Mouse (Mus musculus): Measurements from ENCODE around the gene Dusp27. TPM values are rescaled to one million over a fixed set of nuclear protein-coding genes. Genes with fewer than 3 reads are reported as not detected.
A peak's percentile ranks its signal among the peaks of the same experiment; 100 is the strongest.

Gene Dusp27
- polyA plus RNA-seq, 1 experiment from 2014 or later, result 1.00 TPM

- no peaks in the 10 kb centered on the region for H3K27me3 ChIP-seq (replicated peaks)
- H3K4me3 ChIP-seq (replicated peaks), result no peak overlapping the region
- 0 out of 2 replicates have a peak, but pooled peaks cover 3% of the 10 kb centered on the region for H3K9me3 ChIP-seq (replicated peaks)
- no peak overlapping the region for H3K27ac ChIP-seq (replicated peaks)
- H3K9ac ChIP-seq (replicated peaks), result no peak overlapping the region
- no peak for ATAC-seq (ENCODE audit: low FRiP score)
- H3K36me3 ChIP-seq, result no peaks in the 10 kb centered on the region
- no peaks in the 10 kb centered on the region for H3K4me1 ChIP-seq
- WGBS, result 97% methylated on average over 3 of the region's 3 CpGs
- no peak overlapping the region for H3K4me2 ChIP-seq
Measured at GRCm38 (mm10) chr1:166094462-166094861, 33.3 kb downstream of the Dusp27 start.

- ATAC-seq (ENCODE audit: low FRiP score), result no peak
- Histone ChIP-seq H3K27ac (replicated peaks) (no peak overlapping the region), H3K36me3 (no peaks in the 10 kb centered on the region), H3K4me3 (replicated peaks) (no peak overlapping the region), H3K27me3 (replicated peaks) (no peaks in the 10 kb centered on the region), H3K9me3 (replicated peaks) (no peaks in the 10 kb centered on the region), H3K4me2 (no peak overlapping the region), H3K9ac (replicated peaks) (no peak overlapping the region), H3K4me1 (no peaks in the 10 kb centered on the region)
- WGBS, result 95% methylated on average over 2 of the region's 2 CpGs
Measured at GRCm38 (mm10) chr1:166090306-166090705, 37.4 kb downstream of the Dusp27 start.

- H3K9ac ChIP-seq (replicated peaks), result no peak overlapping the region
- WGBS, result 68% methylated on average over 4 of the region's 4 CpGs
- H3K9me3 ChIP-seq (replicated peaks), result no peaks in the 10 kb centered on the region
- H3K4me2 ChIP-seq, result no peak overlapping the region
- no peaks in the 10 kb centered on the region for H3K27me3 ChIP-seq (replicated peaks)
- H3K27ac ChIP-seq (replicated peaks), result no peak overlapping the region
- no peaks in the 10 kb centered on the region for H3K4me1 ChIP-seq
- ATAC-seq (ENCODE audit: low FRiP score), result no peak
- H3K4me3 ChIP-seq (replicated peaks), result no peak overlapping the region
- no peaks in the 10 kb centered on the region for H3K36me3 ChIP-seq
Measured at GRCm38 (mm10) chr1:166089739-166090138, 38.0 kb downstream of the Dusp27 start.

- H3K4me3 ChIP-seq (replicated peaks), result no peak overlapping the region
- H3K9me3 ChIP-seq (replicated peaks), result no peaks in the 10 kb centered on the region
- H3K4me2 ChIP-seq, result no peak overlapping the region
- no peaks in the 10 kb centered on the region for H3K36me3 ChIP-seq
- H3K27ac ChIP-seq (replicated peaks), result no peak overlapping the region
- no peak overlapping the region for H3K9ac ChIP-seq (replicated peaks)
- H3K27me3 ChIP-seq (replicated peaks), result no peaks in the 10 kb centered on the region
- ATAC-seq (ENCODE audit: low FRiP score), result no peak
- H3K4me1 ChIP-seq, result no peaks in the 10 kb centered on the region
- 78% methylated on average over 3 of the region's 3 CpGs for WGBS
Measured at GRCm38 (mm10) chr1:166089337-166089736, 38.4 kb downstream of the Dusp27 start.

GRCm38 (mm10) chr1:166088446-166089170 is 39.1 kb downstream of the Dusp27 start:
- Histone ChIP-seq H3K4me2 (peak overlapping the region; percentile 13; the same call in 1 of the 2 replicates), H3K27ac (replicated peaks) (no peak overlapping the region), H3K4me3 (replicated peaks) (no peak overlapping the region), H3K4me1 (no peaks in the 10 kb centered on the region), H3K9ac (replicated peaks) (no peak overlapping the region), H3K36me3 (no peaks in the 10 kb centered on the region), H3K9me3 (replicated peaks) (no peaks in the 10 kb centered on the region), H3K27me3 (replicated peaks) (no peaks in the 10 kb centered on the region)
- WGBS, result 37% methylated on average over 19 of the region's 19 CpGs
- no peak for ATAC-seq (ENCODE audit: low FRiP score)

- no peak for ATAC-seq (ENCODE audit: low FRiP score)
- H3K4me1 ChIP-seq, result no peaks in the 10 kb centered on the region
Measured at GRCm38 (mm10) chr1:166077052-166077735, 50.5 kb downstream of the Dusp27 start.

GRCm38 (mm10) chr1:166067856-166068440 is 59.8 kb downstream of the Dusp27 start:
- Histone ChIP-seq H3K4me3 (replicated peaks) (no peak overlapping the region), H3K36me3 (no peaks in the 10 kb centered on the region), H3K9me3 (replicated peaks) (no peaks in the 10 kb centered on the region), H3K27ac (replicated peaks) (no peak overlapping the region), H3K4me2 (no peak overlapping the region), H3K9ac (replicated peaks) (no peak overlapping the region), H3K27me3 (replicated peaks) (no peaks in the 10 kb centered on the region), H3K4me1 (no peaks in the 10 kb centered on the region)
- WGBS, result 92% methylated on average over 2 of the region's 2 CpGs
- no peak for ATAC-seq (ENCODE audit: low FRiP score)

More at GRCm38 (mm10) chr1:166077052-166077735, 50.5 kb downstream of the Dusp27 start:
- Histone ChIP-seq H3K4me2 (no peak overlapping the region), H3K9me3 (replicated peaks) (no peaks in the 10 kb centered on the region), H3K27me3 (replicated peaks) (no peaks in the 10 kb centered on the region), H3K27ac (replicated peaks) (no peak overlapping the region), H3K36me3 (no peaks in the 10 kb centered on the region), H3K9ac (replicated peaks) (no peak overlapping the region), H3K4me3 (replicated peaks) (no peak overlapping the region)
- WGBS, result 68% methylated on average over 6 of the region's 6 CpGs

GRCm38 (mm10) chr1:166063870-166064269 is 63.9 kb downstream of the Dusp27 start:
- Histone ChIP-seq H3K4me1 (no peaks in the 10 kb centered on the region), H3K9ac (replicated peaks) (no peak overlapping the region), H3K9me3 (replicated peaks) (no peaks in the 10 kb centered on the region), H3K27me3 (replicated peaks) (no peaks in the 10 kb centered on the region), H3K4me3 (replicated peaks) (no peak overlapping the region), H3K36me3 (no peaks in the 10 kb centered on the region), H3K27ac (replicated peaks) (no peak overlapping the region), H3K4me2 (no peak overlapping the region)
- whole genome bisulfite sequencing, result 93% methylated on average over 3 of the region's 3 CpGs
- no peak for ATAC-seq (ENCODE audit: low FRiP score)

GRCm38 (mm10) chr1:166061532-166061931 is 66.2 kb downstream of the Dusp27 start:
- Histone ChIP-seq H3K27ac (replicated peaks) (no peak overlapping the region), H3K9me3 (replicated peaks) (no peaks in the 10 kb centered on the region), H3K36me3 (no peaks in the 10 kb centered on the region), H3K9ac (replicated peaks) (no peak overlapping the region), H3K27me3 (replicated peaks) (no peaks in the 10 kb centered on the region), H3K4me1 (no peaks in the 10 kb centered on the region), H3K4me2 (no peak overlapping the region), H3K4me3 (replicated peaks) (no peak overlapping the region)
- 47% methylated on average over 3 of the region's 3 CpGs for WGBS
- ATAC-seq (ENCODE audit: low FRiP score), result no peak

- Histone ChIP-seq H3K9me3 (replicated peaks) (no peaks in the 10 kb centered on the region), H3K4me3 (replicated peaks) (no peak overlapping the region), H3K27ac (replicated peaks) (no peak overlapping the region), H3K36me3 (no peaks in the 10 kb centered on the region), H3K9ac (replicated peaks) (no peak overlapping the region), H3K4me1 (peaks cover 9% of the 10 kb centered on the region), H3K27me3 (replicated peaks) (no peaks in the 10 kb centered on the region), H3K4me2 (no peak overlapping the region)
- ATAC-seq (ENCODE audit: low FRiP score), result no peak
- 75% methylated on average over 1 of the region's 1 CpGs for WGBS
Measured at GRCm38 (mm10) chr1:166060406-166060805, 67.3 kb downstream of the Dusp27 start.

- no peak overlapping the region for H3K4me3 ChIP-seq (replicated peaks)
- peaks cover 28% of the 10 kb centered on the region for H3K4me1 ChIP-seq
- 0 out of 2 replicates have a peak, but pooled peaks have one; percentile 21 for ATAC-seq (ENCODE audit: low FRiP score)
- no peak overlapping the region for H3K9ac ChIP-seq (replicated peaks)
- WGBS, result 22% methylated on average over 9 of the region's 9 CpGs
- no peaks in the 10 kb centered on the region for H3K27me3 ChIP-seq (replicated peaks)
- H3K27ac ChIP-seq (replicated peaks), result no peak overlapping the region
- no peaks in the 10 kb centered on the region for H3K9me3 ChIP-seq (replicated peaks)
- H3K4me2 ChIP-seq, result no peak overlapping the region
- no peaks in the 10 kb centered on the region for H3K36me3 ChIP-seq
Measured at GRCm38 (mm10) chr1:166056098-166056756, 71.5 kb downstream of the Dusp27 start.
